Mouse (Mus musculus): ENCODE measurements around the gene Tomm22. TPM values are rescaled to one million over a fixed set of nuclear protein-coding genes. Genes with fewer than 3 reads are reported as not detected.
"Not testable (repeated sequence)": the region's sequence is repeated elsewhere in the genome, so short reads cannot be mapped to it uniquely, and the experiment has no call there.

Tomm22 gene
- polyA plus RNA-seq, 1 experiment from 2014 or later: 244 TPM

- Histone ChIP-seq H3K4me3 (ENCODE audit: low read depth, low read length) (no peak overlapping the region), H3K4me1 (ENCODE audit: insufficient read depth) (peaks cover 5% of the 10 kb centered on the region; the same call in 1 of the 2 replicates), H3K9me3 (ENCODE audit: low read depth, low read length) (no peaks in the 10 kb centered on the region), H3K36me3 (ENCODE audit: insufficient read depth) (no peaks in the 10 kb centered on the region), H3K9ac (no peak overlapping the region), H3K4me2 (no peak overlapping the region), H3K27me3 (ENCODE audit: insufficient read depth, low read length) (no peaks in the 10 kb centered on the region), H3K27ac (ENCODE audit: low read depth) (no peak overlapping the region)
- no peak for DNase-seq
- TF ChIP-seq CTCF (IDR thresholded peaks at IDR 0.05; ENCODE audit: low read depth): no peak
- 87% methylated on average over 14 of the region's 14 CpGs for WGBS
- ATAC-seq (ENCODE audit: insufficient read depth): no peak
These were observed 14.2 kb upstream of the Tomm22 start for GRCm38 (mm10) chr15:79656451-79656850.

- Histone ChIP-seq H3K4me2 (peak overlapping the region; percentile 97), H3K9ac (peak overlapping the region; percentile 71), H3K36me3 (ENCODE audit: insufficient read depth) (peaks cover 4% of the 10 kb centered on the region; the same call in 1 of the 2 replicates), H3K4me1 (ENCODE audit: insufficient read depth) (peaks cover 5% of the 10 kb centered on the region; the same call in 1 of the 2 replicates), H3K4me3 (ENCODE audit: low read depth, low read length) (peak overlapping the region; percentile 73), H3K27me3 (ENCODE audit: insufficient read depth, low read length) (no peaks in the 10 kb centered on the region), H3K27ac (ENCODE audit: low read depth) (peak overlapping the region; percentile 95), H3K9me3 (ENCODE audit: low read depth, low read length) (no peaks in the 10 kb centered on the region)
- ATAC-seq (ENCODE audit: insufficient read depth) (peak; percentile 29; the same call in 1 of the 2 replicates), DNase-seq (peak; percentile 95)
- WGBS: 3% methylated on average over 16 of the region's 16 CpGs
- peak; percentile 69 for TF ChIP-seq CTCF (IDR thresholded peaks at IDR 0.05; ENCODE audit: low read depth)
These were observed 12.7 kb upstream of the Tomm22 start for GRCm38 (mm10) chr15:79657837-79658530.

GRCm38 (mm10) chr15:79658531-79659375 lies 11.9 kb upstream of the Tomm22 start, which contains the start of the genes Fam227a and Cby1:
Fam227a (minus strand) TSS chr15:79658956.
Cby1 (plus strand) TSS chr15:79659199.
- peak; percentile 97 for DNase-seq
- H3K27me3 ChIP-seq (ENCODE audit: insufficient read depth, low read length): no peaks in the 10 kb centered on the region
- peak within 1 kb of the TSS; percentile 73 for H3K4me3 ChIP-seq (ENCODE audit: low read depth, low read length)
- peak; percentile 87 for ATAC-seq (ENCODE audit: insufficient read depth)
- WGBS: under 1% methylated on average over 55 of the region's 55 CpGs
- peak within 1 kb of the TSS; percentile 95 for H3K27ac ChIP-seq (ENCODE audit: low read depth)
- H3K9ac ChIP-seq: peak within 1 kb of the TSS; percentile 71
- H3K4me1 ChIP-seq (ENCODE audit: insufficient read depth): peaks cover 5% of the 10 kb centered on the region; the same call in 1 of the 2 replicates
- H3K4me2 ChIP-seq: peak within 1 kb of the TSS; percentile 97
- TF ChIP-seq CTCF (IDR thresholded peaks at IDR 0.05; ENCODE audit: low read depth): no peak
- no peaks in the 10 kb centered on the region for H3K9me3 ChIP-seq (ENCODE audit: low read depth, low read length)
- H3K36me3 ChIP-seq (ENCODE audit: insufficient read depth): peaks cover 8% of the 10 kb centered on the region; the same call in 1 of the 2 replicates

- no peak overlapping the region for H3K4me3 ChIP-seq (ENCODE audit: low read depth, low read length)
- DNase-seq: peak; percentile 49
- TF ChIP-seq CTCF (IDR thresholded peaks at IDR 0.05; ENCODE audit: low read depth): peak; percentile 65
- ATAC-seq (ENCODE audit: insufficient read depth): no peak
- H3K27ac ChIP-seq (ENCODE audit: low read depth): no peak overlapping the region
- H3K27me3 ChIP-seq (ENCODE audit: insufficient read depth, low read length): no peaks in the 10 kb centered on the region
- H3K9ac ChIP-seq: no peak overlapping the region
- no peaks in the 10 kb centered on the region for H3K9me3 ChIP-seq (ENCODE audit: low read depth, low read length)
- peaks cover 24% of the 10 kb centered on the region for H3K36me3 ChIP-seq (ENCODE audit: insufficient read depth)
- 72% methylated on average over 4 of the region's 4 CpGs for WGBS
- H3K4me2 ChIP-seq: no peak overlapping the region
- H3K4me1 ChIP-seq (ENCODE audit: insufficient read depth): peaks cover 5% of the 10 kb centered on the region; the same call in 1 of the 2 replicates
These were observed 8.8 kb upstream of the Tomm22 start for GRCm38 (mm10) chr15:79661852-79662251.

- Histone ChIP-seq H3K9me3 (ENCODE audit: low read depth, low read length) (no peaks in the 10 kb centered on the region), H3K4me1 (ENCODE audit: insufficient read depth) (peaks cover 3% of the 10 kb centered on the region; the same call in 1 of the 2 replicates), H3K9ac (no peak overlapping the region), H3K4me2 (no peak overlapping the region), H3K27me3 (ENCODE audit: insufficient read depth, low read length) (no peaks in the 10 kb centered on the region), H3K36me3 (ENCODE audit: insufficient read depth) (peaks cover 27% of the 10 kb centered on the region), H3K4me3 (ENCODE audit: low read depth, low read length) (no peak overlapping the region), H3K27ac (ENCODE audit: low read depth) (no peak overlapping the region)
- WGBS: 89% methylated on average over 8 of the region's 8 CpGs
- no peak for DNase-seq
- TF ChIP-seq CTCF (IDR thresholded peaks at IDR 0.05; ENCODE audit: low read depth): no peak
- ATAC-seq (ENCODE audit: insufficient read depth): no peak
These were observed 6.0 kb upstream of the Tomm22 start for GRCm38 (mm10) chr15:79664666-79665065.

- ATAC-seq (ENCODE audit: insufficient read depth) (no peak), DNase-seq (peak; percentile 53)
- Histone ChIP-seq H3K9ac (no peak overlapping the region), H3K27me3 (ENCODE audit: insufficient read depth, low read length) (no peaks in the 10 kb centered on the region), H3K27ac (ENCODE audit: low read depth) (no peak overlapping the region), H3K9me3 (ENCODE audit: low read depth, low read length) (no peaks in the 10 kb centered on the region), H3K4me3 (ENCODE audit: low read depth, low read length) (no peak overlapping the region), H3K36me3 (ENCODE audit: insufficient read depth) (peaks cover 42% of the 10 kb centered on the region), H3K4me1 (ENCODE audit: insufficient read depth) (0 out of 2 replicates have a peak, but pooled peaks cover 3% of the 10 kb centered on the region), H3K4me2 (no peak overlapping the region)
- TF ChIP-seq CTCF (IDR thresholded peaks at IDR 0.05; ENCODE audit: low read depth): peak; percentile 43
- WGBS: 59% methylated on average over 10 of the region's 10 CpGs
These were observed 1.5 kb upstream of the Tomm22 start for GRCm38 (mm10) chr15:79669195-79669594.

GRCm38 (mm10) chr15:79670972-79671299 lies 275 bp downstream of the Tomm22 start:
- H3K27me3 ChIP-seq (ENCODE audit: insufficient read depth, low read length): no peaks in the 10 kb centered on the region
- DNase-seq (no peak), ATAC-seq (ENCODE audit: insufficient read depth) (peak; percentile 56)
- no peaks in the 10 kb centered on the region for H3K9me3 ChIP-seq (ENCODE audit: low read depth, low read length)
- TF ChIP-seq CTCF (IDR thresholded peaks at IDR 0.05; ENCODE audit: low read depth): no peak
- WGBS: 0% methylated on average over 34 of the region's 37 CpGs
- H3K4me2 ChIP-seq: peak overlapping the region; percentile 63
- H3K4me3 ChIP-seq (ENCODE audit: low read depth, low read length): peak overlapping the region; percentile 89
- peaks cover 50% of the 10 kb centered on the region for H3K36me3 ChIP-seq (ENCODE audit: insufficient read depth)
- 0 out of 2 replicates have a peak, but pooled peaks cover 3% of the 10 kb centered on the region for H3K4me1 ChIP-seq (ENCODE audit: insufficient read depth)
- H3K9ac ChIP-seq: peak overlapping the region; percentile 85
- no peak overlapping the region; the same call in 1 of the 2 replicates for H3K27ac ChIP-seq (ENCODE audit: low read depth)

GRCm38 (mm10) chr15:79671828-79672348 lies 1.2 kb downstream of the Tomm22 start:
- not testable (repeated sequence) for H3K4me1 ChIP-seq (ENCODE audit: insufficient read depth); DNase-seq; H3K27ac ChIP-seq (ENCODE audit: low read depth); ATAC-seq (ENCODE audit: insufficient read depth); H3K9me3 ChIP-seq (ENCODE audit: low read depth, low read length); H3K9ac ChIP-seq; H3K27me3 ChIP-seq (ENCODE audit: insufficient read depth, low read length)
- H3K4me2 ChIP-seq: peak overlapping the region; percentile 63
- WGBS: 76% methylated on average over 11 of the region's 11 CpGs
- H3K4me3 ChIP-seq (ENCODE audit: low read depth, low read length): peak overlapping the region; percentile 89
- H3K36me3 ChIP-seq (ENCODE audit: insufficient read depth): peaks cover 50% of the 10 kb centered on the region
